In genomic region chr13:82942691-82943341, GRCm38 (mm10) we compare ENCODE assay signal across 10 mouse cellular contexts.
DNase-seq lines count a peak whose midpoint lies in the region; ATAC-seq and TF ChIP-seq lines count a peak whose summit lies in the region.
"Had no signal": no experiment of that assay in that cellular context is flagged by ENCODE, and none has a peak within 500 bp of the region (broad histone marks: within the 10 kb centered on the region; RNA-seq: fewer than 3 reads in every experiment).

No protein-coding gene starts in this region.

- WGBS in hindbrain, embryonic 12.5 days: 53% methylated on average over 11 of the region's 11 CpGs
- WGBS in hindbrain, embryonic 10.5 days: 62% methylated on average over 11 of the region's 11 CpGs
- 33% methylated on average over 11 of the region's 11 CpGs for WGBS in forebrain, postnatal 0 days
- WGBS in midbrain, embryonic 14.5 days: 52% methylated on average over 11 of the region's 11 CpGs
- WGBS in intestine, embryonic 15.5 days: 69% methylated on average over 11 of the region's 11 CpGs

- no peak for ATAC-seq in hindbrain, embryonic 12.5 days (ENCODE audit: low FRiP score)
- 0 out of 2 replicates have a peak, but pooled peaks have one; percentile 12 for ATAC-seq in forebrain, postnatal 0 days
- no peak for ATAC-seq in midbrain, embryonic 14.5 days (ENCODE audit: low FRiP score, low TSS enrichment)
- ATAC-seq in intestine, embryonic 15.5 days: no peak
- ATAC-seq: activated CD4-positive, CD25-positive, alpha-beta regulatory T cell, adult 4 months had no signal

- TF ChIP-seq CTCF in forebrain, postnatal 0 days (IDR thresholded peaks at IDR 0.05; ENCODE audit: low read depth): no peak

- no peak overlapping the region for H3K27ac ChIP-seq in hindbrain, embryonic 12.5 days
- H3K27ac ChIP-seq in hindbrain, embryonic 10.5 days: no peak overlapping the region
- H3K27ac ChIP-seq in forebrain, postnatal 0 days (ENCODE audit: low read depth, low read length): peak overlapping the region; percentile 60
- H3K27ac ChIP-seq in midbrain, embryonic 14.5 days (replicated peaks; ENCODE audit: low read depth, low read length): no peak overlapping the region
- no peak overlapping the region for H3K27ac ChIP-seq in intestine, embryonic 15.5 days

- H3K27me3 ChIP-seq in hindbrain, embryonic 12.5 days: no peaks in the 10 kb centered on the region
- H3K27me3 ChIP-seq in hindbrain, embryonic 10.5 days (ENCODE audit: insufficient read depth, poor library complexity, severe bottlenecking): no peaks in the 10 kb centered on the region
- H3K27me3 ChIP-seq in forebrain, postnatal 0 days (ENCODE audit: insufficient read depth, low read length): no peaks in the 10 kb centered on the region
- H3K27me3 ChIP-seq in midbrain, embryonic 14.5 days (ENCODE audit: control insufficient read depth, insufficient read depth, low read length): no peaks in the 10 kb centered on the region
- no peaks in the 10 kb centered on the region for H3K27me3 ChIP-seq in intestine, embryonic 15.5 days (replicated peaks)

- DNase-seq in hindbrain, embryonic 10.5 days (ENCODE audit: low spot score): no peak
- peak; percentile 4 for DNase-seq in embryo, embryonic 11 days
- peak; percentile 53 for DNase-seq in forebrain, postnatal 0 days
- DNase-seq in midbrain, embryonic 14.5 days: peak; percentile 2
- DNase-seq in cerebellum, adult 8-10 months: no peak
- DNase-seq: lung, adult 18-20 months; spleen, adult 18-20 months had no signal

- no peak overlapping the region for H3K9ac ChIP-seq in hindbrain, embryonic 12.5 days
- peak overlapping the region; percentile 33 for H3K9ac ChIP-seq in forebrain, postnatal 0 days
- no peak overlapping the region for H3K9ac ChIP-seq in midbrain, embryonic 14.5 days (replicated peaks; ENCODE audit: low read length)
- H3K9ac ChIP-seq in intestine, embryonic 15.5 days: no peak overlapping the region

- no peaks in the 10 kb centered on the region for H3K36me3 ChIP-seq in hindbrain, embryonic 12.5 days
- no peaks in the 10 kb centered on the region for H3K36me3 ChIP-seq in hindbrain, embryonic 10.5 days
- no peaks in the 10 kb centered on the region for H3K36me3 ChIP-seq in forebrain, postnatal 0 days (ENCODE audit: insufficient read depth)
- H3K36me3 ChIP-seq in midbrain, embryonic 14.5 days (ENCODE audit: control insufficient read depth, insufficient read depth, low read length): no peaks in the 10 kb centered on the region
- no peaks in the 10 kb centered on the region for H3K36me3 ChIP-seq in intestine, embryonic 15.5 days

- H3K9me3 ChIP-seq in hindbrain, embryonic 12.5 days (replicated peaks): no peaks in the 10 kb centered on the region
- no peaks in the 10 kb centered on the region for H3K9me3 ChIP-seq in hindbrain, embryonic 10.5 days
- H3K9me3 ChIP-seq in forebrain, postnatal 0 days (ENCODE audit: low read length): no peaks in the 10 kb centered on the region
- H3K9me3 ChIP-seq in midbrain, embryonic 14.5 days (ENCODE audit: control insufficient read depth, low read length): no peaks in the 10 kb centered on the region
- no peaks in the 10 kb centered on the region for H3K9me3 ChIP-seq in intestine, embryonic 15.5 days

- no peaks in the 10 kb centered on the region for H3K4me1 ChIP-seq in hindbrain, embryonic 12.5 days
- H3K4me1 ChIP-seq in hindbrain, embryonic 10.5 days (replicated peaks): no peaks in the 10 kb centered on the region
- H3K4me1 ChIP-seq in forebrain, postnatal 0 days (ENCODE audit: insufficient read depth): 0 out of 2 replicates have a peak, but pooled peaks cover 4% of the 10 kb centered on the region
- H3K4me1 ChIP-seq in midbrain, embryonic 14.5 days (ENCODE audit: control insufficient read depth, insufficient read depth, low read length): no peaks in the 10 kb centered on the region
- no peaks in the 10 kb centered on the region for H3K4me1 ChIP-seq in intestine, embryonic 15.5 days (replicated peaks)

- H3K4me2 ChIP-seq in hindbrain, embryonic 12.5 days (replicated peaks): 0 out of 2 replicates have a peak overlapping the region, but pooled peaks have one; percentile 19
- H3K4me2 ChIP-seq in forebrain, postnatal 0 days (ENCODE audit: low read depth): peak overlapping the region; percentile 27; the same call in 1 of the 2 replicates
- H3K4me2 ChIP-seq in midbrain, embryonic 14.5 days (ENCODE audit: low read length): peak overlapping the region; percentile 27; the same call in 1 of the 2 replicates
- H3K4me2 ChIP-seq in intestine, embryonic 15.5 days (replicated peaks): no peak overlapping the region

- H3K4me3 ChIP-seq in hindbrain, embryonic 12.5 days: no peak overlapping the region
- H3K4me3 ChIP-seq in hindbrain, embryonic 10.5 days: no peak overlapping the region; the same call in 1 of the 2 replicates
- no peak overlapping the region for H3K4me3 ChIP-seq in forebrain, postnatal 0 days (ENCODE audit: low read depth, low read length)
- no peak overlapping the region for H3K4me3 ChIP-seq in midbrain, embryonic 14.5 days (replicated peaks; ENCODE audit: low read depth, low read length)
- no peak overlapping the region for H3K4me3 ChIP-seq in intestine, embryonic 15.5 days (replicated peaks)

Comparison
In these comparisons a context has a peak if more than half of its experiments do, and no peak if none do; other contexts are left out.
1. DNase-seq: peak in embryo, embryonic 11 days (single experiment), forebrain, postnatal 0 days (single experiment) and midbrain, embryonic 14.5 days (single experiment); none in hindbrain, embryonic 10.5 days (single experiment) and cerebellum, adult 8-10 months (single experiment).